Mouse (Mus musculus) heart, postnatal 25 days (tissue): ENCODE data around the gene Calcr. TPM values are rescaled to one million over a fixed set of nuclear protein-coding genes. Genes with fewer than 3 reads are reported as not detected.
"Not testable (repeated sequence)": the region's sequence is repeated elsewhere in the genome, so short reads cannot be mapped to it uniquely, and the experiment has no call there.

Experiments used
- DNase-seq: peaks from one replicate; pipeline ENCODE4 v3.0.0; 2022; ENCODE audit warnings: low spot score
- intact Hi-C: fragments of 180-260 bp; cut with DNase I; formaldehyde crosslinking; loops from one replicate; pipeline ENCODE4 v1.15.1; 2025
- microRNA-seq: library from miRNA; unstranded; fragments of <30 nt; microRNA quantifications from one replicate; pipeline ENCODE4 v1.2.0, GENCODE M21; 2022
- total RNA-seq, 2 experiments: library from RNA; stranded (reverse); gene quantifications; 2 replicates each; pipeline ENCODE4 v1.2.3; 2021

The Calcr gene
- total RNA-seq: not detected

GRCm38 (mm10) chr6:3764230-3764764, at the start of gene Calcr:
Gene Calcr (minus strand): TSS chr6:3764714.
- no peak for DNase-seq
- intact Hi-C loops: no loop called here

DNA sequence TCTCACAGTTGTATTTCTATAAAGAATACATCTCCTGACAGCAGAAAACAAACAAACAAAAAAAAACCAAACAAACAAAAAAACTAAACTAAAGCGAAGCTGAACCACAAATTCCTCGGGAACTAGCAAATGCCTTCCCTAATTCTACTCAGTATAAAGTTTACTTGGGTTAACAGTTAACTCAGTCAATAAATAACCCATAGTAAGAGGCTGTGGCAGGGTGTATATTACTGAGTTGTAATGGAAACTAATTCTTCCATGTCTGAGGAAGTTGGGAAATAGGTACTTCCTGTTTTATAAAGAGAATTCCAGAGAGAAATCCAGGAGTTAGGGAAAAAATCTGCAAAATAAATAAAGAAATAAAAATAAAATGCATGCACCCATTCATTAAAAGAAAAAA, 3.0 kb upstream of the Calcr start:
- intact Hi-C loops: no loop called here
- DNase-seq: no peak

DNA sequence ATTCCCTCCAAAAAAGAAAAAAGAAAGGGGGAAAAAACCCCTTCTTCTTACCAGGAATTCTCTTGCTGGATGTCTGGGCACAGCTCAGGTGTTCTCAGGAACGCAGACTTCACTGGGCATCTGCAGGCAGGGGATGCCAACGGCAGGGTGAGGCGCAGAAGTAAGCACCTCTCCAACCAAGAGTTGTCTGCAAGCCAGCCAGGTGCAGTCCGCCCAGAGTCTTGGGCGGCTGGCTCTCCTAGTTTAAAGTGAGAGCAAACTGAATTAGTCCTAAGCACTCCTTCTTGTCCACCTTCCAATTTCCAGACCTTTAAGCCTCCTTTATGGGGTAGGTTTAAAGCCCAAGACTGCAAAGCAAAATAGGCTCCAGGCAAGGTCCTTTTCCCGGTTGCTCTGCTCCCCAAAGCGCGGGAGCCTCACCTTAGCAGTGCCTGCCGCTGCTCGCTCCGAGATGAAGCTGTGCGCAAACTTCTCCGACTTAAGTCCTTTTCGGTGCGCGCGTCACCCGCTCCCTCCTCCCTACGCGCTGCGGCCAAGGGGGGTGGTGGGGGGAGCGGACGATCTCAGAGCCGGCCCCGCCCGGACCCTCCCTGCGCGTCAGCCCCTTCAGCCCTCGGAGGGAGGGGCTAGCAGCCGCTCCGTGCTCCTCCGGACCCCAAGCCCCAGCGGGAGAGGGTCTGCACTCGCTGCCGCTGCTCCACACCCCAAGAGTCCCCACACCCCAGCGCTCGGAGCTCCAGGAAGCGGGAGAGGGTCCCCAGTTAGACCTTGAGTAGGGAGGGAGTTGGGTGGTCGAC, 1.1 kb downstream of the Calcr start:
- DNase-seq: no peak
- intact Hi-C loops: no loop called here

- no peak for DNase-seq
- intact Hi-C loops: no loop called here
Measured at GRCm38 (mm10) chr6:3751576-3751975, 12.9 kb downstream of the Calcr start.

GRCm38 (mm10) chr6:3749624-3750023, 14.9 kb downstream of the Calcr start:
- no peak for DNase-seq
- intact Hi-C loops: loop anchor here (5.0 to 10.0 kb wide), 2 partner anchors 125 to 237 kb away; no protein-coding TSS in a partner anchor

DNA sequence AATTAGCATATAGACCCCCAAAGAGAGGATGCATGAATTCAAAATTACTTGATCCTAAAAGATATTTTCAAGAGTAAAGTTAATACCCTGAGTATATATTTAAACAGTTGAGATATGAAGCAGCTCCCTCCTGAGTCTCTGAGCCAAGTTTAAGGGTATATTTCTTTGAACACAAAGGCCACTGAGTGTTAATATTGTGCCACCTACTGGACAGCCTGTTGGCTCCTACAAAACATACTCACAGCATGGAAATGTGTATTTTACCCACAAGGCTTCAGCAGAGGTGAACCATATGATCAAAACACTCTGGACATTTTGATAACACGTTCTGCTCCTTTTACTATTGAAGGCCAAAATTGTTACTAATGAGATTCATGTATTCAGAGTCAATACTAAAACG, 19.0 kb downstream of the Calcr start:
- intact Hi-C loops: loop anchor here (5.0 to 10.0 kb wide), 2 partner anchors 121 to 233 kb away; no protein-coding TSS in a partner anchor

GRCm38 (mm10) chr6:3741996-3742713, 22.4 kb downstream of the Calcr start:
- intact Hi-C loops: loop anchor here (10.0 kb wide), 1 partner anchor 117 kb away; no protein-coding TSS in a partner anchor
- no peak for DNase-seq

More for the DNA sequence above, 19.0 kb downstream of the Calcr start:
- DNase-seq: no peak

- intact Hi-C loops: loop anchor here (10.0 kb wide), 1 partner anchor 116 kb away; no protein-coding TSS in a partner anchor
- DNase-seq: no peak
Measured at GRCm38 (mm10) chr6:3741296-3741695, 23.2 kb downstream of the Calcr start.

DNA sequence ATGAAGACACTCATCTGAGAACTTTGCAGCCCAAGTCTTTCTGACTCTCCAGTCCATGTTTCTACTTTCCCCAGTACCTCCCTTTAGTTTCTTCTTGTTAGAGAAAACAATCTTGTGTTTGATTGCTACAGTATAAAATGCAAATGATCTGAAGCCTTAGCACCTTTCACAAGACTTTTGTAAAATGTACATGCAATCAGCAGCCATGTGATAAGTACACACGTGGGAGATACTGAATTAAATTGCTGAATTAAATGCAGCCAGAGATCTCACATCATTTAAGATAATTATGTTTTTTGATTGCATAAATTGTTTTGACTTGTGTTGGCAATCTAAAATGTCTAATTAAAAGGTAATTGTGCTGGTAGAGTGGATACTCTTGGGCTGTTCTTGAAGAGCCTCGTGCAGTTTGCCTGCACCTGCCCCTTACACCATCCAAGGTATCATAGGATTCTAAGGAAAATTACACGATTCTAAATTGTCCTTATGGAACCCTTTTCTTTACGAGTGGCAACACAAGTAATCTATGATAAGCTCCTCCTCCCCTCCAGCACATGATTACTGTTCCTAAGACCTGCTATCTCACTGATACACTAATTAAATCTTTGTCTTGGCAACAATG, 34.2 kb downstream of the Calcr start:
- intact Hi-C loops: no loop called here
- no peak for DNase-seq

- DNase-seq: no peak
- intact Hi-C loops: no loop called here
Measured at GRCm38 (mm10) chr6:3688087-3688642, 76.3 kb downstream of the Calcr start.

GRCm38 (mm10) chr6:3678286-3678685, 86.2 kb downstream of the Calcr start:
- DNase-seq, intact Hi-C loops: not testable (repeated sequence)

DNA sequence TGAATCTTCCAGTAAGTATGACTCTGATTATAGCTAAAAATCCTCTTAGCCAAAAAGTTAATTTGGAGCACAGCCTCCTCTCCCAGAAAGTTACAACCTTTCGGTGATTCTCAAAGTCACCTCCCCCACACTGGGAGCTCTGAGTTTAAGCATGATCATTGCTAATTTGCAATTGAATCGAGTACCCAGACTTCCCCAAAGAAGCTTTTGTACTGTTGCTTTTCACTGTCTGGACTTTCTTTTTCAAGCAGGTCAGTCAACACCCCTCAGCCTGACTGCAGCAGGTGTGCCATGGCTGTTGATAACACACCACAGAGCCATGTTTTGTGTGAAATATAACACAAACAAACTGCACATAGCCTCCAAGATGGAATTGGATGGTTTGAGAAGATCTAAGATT, 86.7 kb downstream of the Calcr start:
- intact Hi-C loops: no loop called here
- DNase-seq: no peak

DNA sequence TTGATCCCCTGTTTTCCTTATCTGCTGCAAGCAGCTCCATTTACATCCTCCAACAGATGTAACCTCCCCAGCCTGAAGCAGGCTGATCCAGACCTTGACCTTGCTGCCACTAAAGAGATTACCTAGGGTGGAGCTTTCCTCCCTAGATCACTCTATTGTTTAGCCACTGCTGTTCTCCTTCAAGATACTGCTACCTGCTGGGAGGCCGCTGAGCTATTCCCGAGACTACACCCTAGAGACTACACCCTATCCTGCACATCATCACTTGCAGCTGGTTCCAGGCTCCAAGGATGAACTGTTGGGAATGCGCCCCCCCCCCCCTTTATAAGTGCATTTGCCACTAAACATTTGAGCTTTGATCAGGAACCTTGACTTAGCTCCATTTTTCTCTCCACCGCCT, 92.6 kb downstream of the Calcr start:
- intact Hi-C loops, DNase-seq: not testable (repeated sequence)

- DNase-seq: no peak
- intact Hi-C loops: no loop called here
Measured at GRCm38 (mm10) chr6:3664147-3664716, 100.3 kb downstream of the Calcr start.

DNA sequence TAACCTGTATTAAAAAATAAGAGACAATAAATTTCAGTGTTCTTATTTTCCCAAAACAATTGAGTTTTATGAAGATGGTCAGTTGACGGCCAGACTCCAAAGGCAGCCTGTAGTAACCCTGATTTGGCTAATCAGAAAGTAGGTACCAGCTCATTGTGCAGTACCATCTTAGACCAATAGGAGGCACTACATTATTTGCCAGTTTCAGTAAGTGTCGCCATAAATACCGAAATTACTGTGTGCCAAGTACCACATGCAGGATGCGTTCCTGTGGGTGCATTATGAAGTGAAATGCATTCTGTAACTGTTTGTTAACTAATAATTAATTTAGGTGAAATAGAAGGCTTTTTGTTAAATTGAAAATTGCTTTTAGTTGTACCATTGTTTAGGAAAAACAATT, 106.1 kb downstream of the Calcr start:
- intact Hi-C loops: no loop called here
- DNase-seq: no peak

Small RNA genes within 50 kb of the gene (microRNA-seq; reads per million reads assigned to microRNA genes)
- gene Mir489 (not detected), gene Mir653 (not detected)

Other genes starting within 250 kb of the Calcr start
- gene Tfpi2, start 224.2 kb upstream of the Calcr start, total RNA-seq: 1 to 10 TPM; 1.2 to 1.5 TPM
- gene Gngt1, start 229.1 kb upstream of the Calcr start, total RNA-seq: not detected
- 10 to 100 TPM; 70.8 to 71.5 TPM for gene Gng11, start 239.2 kb upstream of the Calcr start, total RNA-seq